Comparison of ENCODE assay signal across 24 mouse cellular contexts in genomic region chr5:52818676-52819075, GRCm38 (mm10).
"Had no signal": no experiment of that assay in that cellular context is flagged by ENCODE, and none has a peak within 500 bp of the region (broad histone marks: within the 10 kb centered on the region; RNA-seq: fewer than 3 reads in every experiment).

No protein-coding gene starts in this region.

- DNase-seq: gastrocnemius, postnatal 36 days; heart, adult 18-20 months; heart, postnatal 14 days; heart, postnatal 36 days; kidney, adult 11 months; kidney, adult 2 months; kidney, adult 9 months; kidney, postnatal 14 days; kidney, postnatal 36 days; layer of hippocampus, adult 9-11 months; layer of hippocampus, postnatal 36 days; left cerebral cortex, postnatal 4 days; lung, adult 18-20 months had no signal

- H3K27ac ChIP-seq: heart, embryonic 13.5 days; heart, embryonic 15.5 days; hindbrain, embryonic 13.5 days; hindbrain, embryonic 15.5 days; hindbrain, postnatal 0 days; kidney, embryonic 15.5 days; kidney, postnatal 0 days; limb, embryonic 13.5 days; limb, embryonic 15.5 days; liver, embryonic 12.5 days; liver, embryonic 14.5 days had no signal

- H3K4me3 ChIP-seq: heart, embryonic 13.5 days; heart, embryonic 15.5 days; hindbrain, embryonic 13.5 days; hindbrain, embryonic 15.5 days; kidney, embryonic 15.5 days; limb, embryonic 13.5 days; limb, embryonic 15.5 days; liver, embryonic 12.5 days had no signal
